Mouse (Mus musculus) activated CD4-positive, CD25-positive, alpha-beta regulatory T cell, adult 9 weeks (primary cell): ENCODE measurements around the gene Sh2b3. TPM values are rescaled to one million over a fixed set of nuclear protein-coding genes. Genes with fewer than 3 reads are reported as not detected.

Experiments
- polyA plus RNA-seq: library from polyadenylated mRNA; unstranded; fragments of 100-300 nt; shearing (Covaris generic); gene quantifications from one replicate; pipeline ENCODE4 v1.2.1, GENCODE M21; 2017

Sh2b3 gene
- polyA plus RNA-seq: 6.8 TPM

GRCm38 (mm10) chr5:121837441-121838340 lies at the start of gene Sh2b3:
Gene Sh2b3, minus strand, starts transcription at chr5:121837646.

GRCm38 (mm10) chr5:121848743-121849142 lies 11.3 kb upstream of the Sh2b3 start, which contains the start of gene Pheta1:
Gene Pheta1, plus strand, starts transcription at chr5:121848984.

Other genes with a start within 250 kb of the Sh2b3 start
- 17.5 TPM for gene Aldh2, start 243.8 kb downstream of the Sh2b3 start, polyA plus RNA-seq
- gene Acad12, start 218.7 kb downstream of the Sh2b3 start, polyA plus RNA-seq: 3.4 TPM
- 11.0 TPM for gene Acad10, start 177.1 kb downstream of the Sh2b3 start, polyA plus RNA-seq
- 6.8 TPM for gene Brap, start 177.1 kb downstream of the Sh2b3 start, polyA plus RNA-seq
- gene Atxn2, start 126.3 kb downstream of the Sh2b3 start, polyA plus RNA-seq: 16.3 TPM
- gene Pheta1, start 11.3 kb upstream of the Sh2b3 start, polyA plus RNA-seq: 2.8 TPM
- gene Cux2, start 212.5 kb upstream of the Sh2b3 start, polyA plus RNA-seq: not detected